Mouse (Mus musculus) kidney, adult 8-10 months (tissue): Measurements from ENCODE around the gene Rgs3.

Source experiments
- DNase-seq, 2 experiments: peaks; one replicate each; pipeline ENCODE4 v3.0.0; 2022

Gene Rgs3

DNA sequence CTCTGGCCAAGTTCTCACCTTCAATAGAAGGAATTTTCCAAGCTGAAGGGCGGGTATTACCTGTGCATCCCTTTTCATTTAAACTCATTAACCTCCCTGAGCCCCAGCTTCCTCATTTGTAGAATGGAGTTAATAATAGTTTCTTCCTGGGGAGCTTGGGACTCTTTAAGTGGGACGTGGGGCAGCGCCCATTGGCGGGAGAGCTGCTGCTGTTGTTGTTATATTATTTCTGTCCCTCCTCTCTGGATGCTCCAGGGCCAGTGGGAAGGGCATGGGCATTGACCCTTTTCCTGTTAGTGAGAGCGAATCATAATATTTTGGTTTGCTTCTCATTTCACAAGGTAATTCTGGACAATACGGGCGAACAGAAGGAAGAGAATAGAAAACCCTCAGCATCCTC is 47.3 kb downstream of the Rgs3 start:
- no peak for DNase-seq

DNA sequence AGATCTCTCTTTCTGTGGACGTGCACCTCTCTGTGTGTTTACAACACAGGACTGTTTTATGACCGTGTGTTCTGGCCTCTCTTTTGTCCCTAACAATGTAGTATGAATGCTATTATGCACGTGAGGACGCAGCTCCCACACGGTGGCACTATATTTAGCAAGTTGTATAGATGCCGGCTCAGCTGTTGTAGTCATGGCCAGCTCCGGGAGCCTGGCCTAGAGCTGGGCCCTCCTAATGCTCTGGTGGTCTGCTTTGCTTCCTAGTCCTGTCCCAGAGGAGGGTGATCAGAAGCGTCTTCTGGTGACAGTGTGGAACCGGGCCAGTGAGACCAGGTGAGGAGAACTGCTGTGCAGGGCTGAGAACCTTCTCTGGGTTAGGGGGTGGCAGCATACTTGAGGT is 47.7 kb downstream of the Rgs3 start:
- DNase-seq, result no peak

DNA sequence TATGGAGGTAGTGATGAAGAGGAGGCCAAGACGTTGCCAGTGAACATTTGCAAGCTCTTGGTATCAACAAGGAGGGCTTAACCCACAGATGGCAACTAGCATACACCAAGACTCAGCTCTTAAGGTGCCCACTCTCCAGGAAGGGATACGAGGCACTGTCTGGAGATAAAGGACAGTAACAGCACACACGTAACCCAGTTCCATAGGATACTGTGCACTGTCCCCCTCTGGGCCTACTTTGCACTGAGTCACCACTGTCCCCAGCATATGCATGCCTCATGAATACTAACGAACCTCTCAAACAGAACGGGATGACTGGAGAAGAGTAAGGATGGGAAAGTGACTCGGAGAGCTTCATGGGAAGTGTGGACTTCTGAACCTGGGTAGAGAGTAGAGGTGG is 48.2 kb downstream of the Rgs3 start:
- no peak for DNase-seq

DNA sequence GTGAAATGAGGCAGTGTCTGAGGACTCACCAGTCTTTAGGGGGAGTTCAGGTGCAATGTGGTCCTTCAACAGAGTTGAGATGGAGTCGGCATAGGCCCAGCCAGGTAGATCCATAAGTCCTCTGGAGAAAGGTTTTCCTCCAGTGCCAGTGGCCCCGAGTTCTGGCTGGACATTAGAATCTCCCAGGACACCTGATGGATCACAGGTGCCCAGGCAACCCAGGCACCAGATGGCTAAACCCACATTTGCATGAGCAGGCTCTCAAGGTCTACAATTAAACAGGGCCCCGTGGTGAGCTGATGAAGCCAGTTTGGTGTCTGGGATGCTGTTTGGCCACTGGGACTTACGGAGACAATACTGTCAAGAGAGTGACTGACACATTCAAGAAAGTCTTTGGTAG is 49.7 kb downstream of the Rgs3 start:
- no peak for DNase-seq

DNA sequence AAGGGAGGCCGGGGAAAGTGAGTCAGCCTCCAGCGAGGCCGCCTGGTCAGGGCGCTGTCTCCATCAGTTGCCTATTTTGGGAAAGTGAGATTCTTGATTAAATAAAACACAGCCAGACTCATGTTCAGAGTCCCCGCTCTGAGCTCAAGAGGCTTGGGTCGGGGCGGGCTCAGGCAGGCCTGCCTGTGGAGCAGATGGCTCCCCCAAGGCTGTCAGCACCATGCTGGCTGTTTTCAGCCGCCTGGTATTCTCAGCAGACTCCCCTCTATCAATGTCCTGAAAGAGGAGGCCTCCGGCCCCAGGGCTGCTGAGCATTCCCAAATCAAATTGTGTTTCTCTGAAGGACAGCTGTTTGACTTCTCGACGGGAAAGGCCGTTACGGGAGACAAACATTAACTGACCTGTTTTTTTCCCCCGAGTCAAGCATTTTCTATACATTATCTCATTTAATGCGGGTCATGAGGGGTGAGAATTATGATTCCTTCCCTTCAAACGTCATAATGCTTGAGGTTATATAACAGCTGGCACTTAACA is 50.6 kb downstream of the Rgs3 start:
- DNase-seq, result no peak

DNA sequence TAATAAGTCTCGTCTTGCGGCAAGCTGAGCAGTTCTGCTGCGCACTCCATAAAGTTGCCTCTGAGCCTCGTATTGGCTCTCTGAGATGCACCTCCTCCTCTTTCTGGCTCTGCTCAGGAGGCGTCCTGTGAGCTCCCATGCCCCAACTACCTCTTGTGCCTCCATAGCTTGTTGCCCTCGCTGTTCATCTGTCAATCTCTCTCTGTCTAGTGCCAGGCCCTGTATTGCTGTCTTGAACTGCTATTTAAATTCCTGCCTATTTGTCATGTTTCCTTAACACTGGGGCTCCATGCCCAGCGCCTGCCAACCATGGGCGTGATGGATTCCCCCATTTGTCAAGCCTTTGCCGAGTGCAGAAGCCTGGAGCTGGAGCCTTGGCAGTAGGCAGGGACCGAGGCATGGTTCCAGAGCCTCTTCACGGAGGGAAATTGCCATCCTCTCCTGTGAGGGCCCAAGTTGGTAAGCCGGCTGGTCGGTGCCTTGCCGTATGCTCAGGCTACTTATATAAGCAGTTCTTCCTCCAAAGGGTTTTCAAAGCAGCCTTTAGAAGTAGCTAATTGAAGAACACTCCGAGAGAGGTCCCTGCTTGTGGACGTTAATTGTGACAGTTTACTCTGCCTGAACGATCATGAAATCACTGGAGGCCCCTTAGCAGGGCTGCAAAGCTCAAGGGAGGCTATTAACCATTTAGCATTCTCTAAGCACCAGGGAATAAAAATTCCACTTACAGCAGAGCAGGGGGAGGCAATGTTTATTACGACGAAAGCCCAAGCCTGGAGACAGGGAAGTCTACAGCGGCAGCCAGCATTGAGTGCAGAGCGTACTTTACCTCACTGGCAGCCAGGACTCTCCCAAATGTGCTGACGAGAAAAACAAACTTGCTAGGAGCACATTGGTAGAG is 53.2 kb downstream of the Rgs3 start:
- no peak for DNase-seq

DNA sequence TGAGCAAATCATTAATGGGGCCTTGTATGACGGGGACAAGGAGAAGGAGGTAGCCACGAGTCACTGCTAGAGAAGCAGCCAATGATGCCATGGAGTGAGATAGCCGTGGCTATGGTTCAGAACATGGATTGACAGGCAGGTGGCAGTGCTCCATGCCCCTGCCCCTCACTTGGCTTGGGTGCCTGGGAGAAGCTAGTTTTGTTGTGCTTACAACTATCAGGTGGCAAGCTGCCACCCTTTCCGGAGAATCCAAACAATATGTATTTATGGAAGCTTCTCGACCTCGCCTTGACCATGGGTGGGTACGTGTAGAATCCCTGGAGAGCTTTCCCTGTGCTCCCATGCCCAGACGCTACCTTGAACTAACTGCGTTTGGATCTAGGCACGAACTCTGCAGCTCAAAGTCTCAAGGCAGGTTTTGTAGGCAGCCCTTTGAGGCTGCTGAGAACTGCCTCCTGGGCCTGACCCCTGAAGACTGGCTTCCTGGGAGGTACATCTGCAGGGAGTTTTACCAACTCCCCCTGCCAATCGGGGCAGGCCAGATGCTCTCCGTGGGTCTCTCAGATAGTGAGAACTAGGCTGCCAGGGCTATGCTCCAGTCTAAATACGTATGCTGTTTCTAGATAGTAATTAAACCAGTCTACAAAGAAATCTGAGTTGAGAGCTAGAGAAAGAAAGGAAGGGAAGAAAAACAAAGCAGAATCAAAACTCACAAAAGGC is 54.2 kb downstream of the Rgs3 start:
- no peak for DNase-seq

DNA sequence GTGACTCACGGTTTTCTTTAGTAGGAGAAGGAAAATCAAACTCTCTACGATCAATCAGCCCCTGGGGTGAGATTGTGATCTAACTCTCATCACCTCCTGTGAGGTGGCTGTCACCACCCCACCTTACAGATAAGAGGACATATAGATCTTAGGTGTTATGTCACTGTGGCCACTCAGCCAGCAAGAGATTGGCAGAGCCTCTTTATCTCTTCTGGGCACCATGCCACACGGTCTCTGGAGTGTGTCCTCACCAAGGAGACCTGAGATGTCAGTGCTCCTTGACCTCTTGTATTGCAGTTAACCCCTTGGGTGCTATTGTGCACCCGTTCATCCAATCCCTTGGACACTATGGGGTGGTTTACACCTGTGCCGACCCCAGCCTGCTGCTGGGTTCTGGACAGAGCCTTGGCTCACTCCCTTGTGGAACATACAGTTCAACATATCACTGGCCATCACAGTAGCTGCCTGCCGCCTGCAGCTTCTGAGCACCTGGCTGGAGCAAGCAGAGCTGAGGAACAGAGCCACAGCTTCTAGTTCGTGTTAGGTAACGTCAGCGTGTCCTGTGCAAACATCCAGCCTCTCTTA is 58.3 kb downstream of the Rgs3 start:
- DNase-seq, result no peak

DNA sequence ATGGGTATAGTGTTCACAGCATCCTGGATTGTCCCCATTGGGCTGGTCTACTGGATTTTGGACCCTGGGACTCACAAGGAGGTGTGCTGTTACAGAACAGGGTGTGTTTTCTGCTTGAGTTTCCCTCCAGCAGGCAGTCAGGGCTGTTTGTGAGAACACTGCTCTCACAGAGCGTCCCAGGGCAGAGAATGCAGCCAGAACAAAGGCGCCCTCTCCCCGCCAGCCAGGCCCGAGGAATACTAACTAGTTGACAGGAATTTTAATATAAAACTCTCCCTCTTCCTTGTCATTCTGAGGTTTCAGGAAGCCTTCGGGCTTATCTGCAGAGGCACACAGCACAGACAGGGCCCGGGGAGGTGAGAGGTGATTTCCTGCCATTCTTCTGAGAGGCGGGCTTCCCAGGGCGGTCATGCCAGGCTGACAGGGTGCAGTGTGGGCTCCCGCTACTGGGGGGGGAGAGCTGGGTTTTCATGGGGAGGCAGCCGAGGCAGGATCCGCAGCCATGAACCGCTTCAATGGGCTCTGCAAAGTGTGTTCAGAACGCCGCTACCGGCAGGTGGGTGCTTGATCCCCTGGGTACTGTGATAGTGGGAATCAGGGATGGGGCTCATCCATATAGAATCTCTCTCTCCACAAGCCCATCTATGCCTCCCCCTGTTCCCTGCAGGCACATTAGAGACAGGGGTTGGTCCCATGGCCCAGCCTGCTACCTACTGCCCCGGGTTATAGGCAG is 59.8 kb downstream of the Rgs3 start:
- peak; percentile 63 to 80 for DNase-seq

DNA sequence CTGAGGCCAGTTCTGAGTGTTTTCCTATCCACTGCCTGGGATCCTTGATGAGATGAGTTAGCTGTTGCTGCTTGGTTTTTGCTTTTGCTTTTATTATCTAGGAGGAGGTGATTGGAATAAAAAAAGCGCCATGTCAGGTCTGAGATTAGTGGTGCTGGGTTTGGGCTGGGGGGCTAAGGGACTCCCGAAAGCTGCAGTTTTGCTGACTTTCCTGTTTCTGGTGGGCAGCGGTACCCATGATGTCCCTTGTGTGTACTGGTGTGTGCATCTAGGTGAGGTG is 60.3 kb downstream of the Rgs3 start:
- DNase-seq, result no peak

DNA sequence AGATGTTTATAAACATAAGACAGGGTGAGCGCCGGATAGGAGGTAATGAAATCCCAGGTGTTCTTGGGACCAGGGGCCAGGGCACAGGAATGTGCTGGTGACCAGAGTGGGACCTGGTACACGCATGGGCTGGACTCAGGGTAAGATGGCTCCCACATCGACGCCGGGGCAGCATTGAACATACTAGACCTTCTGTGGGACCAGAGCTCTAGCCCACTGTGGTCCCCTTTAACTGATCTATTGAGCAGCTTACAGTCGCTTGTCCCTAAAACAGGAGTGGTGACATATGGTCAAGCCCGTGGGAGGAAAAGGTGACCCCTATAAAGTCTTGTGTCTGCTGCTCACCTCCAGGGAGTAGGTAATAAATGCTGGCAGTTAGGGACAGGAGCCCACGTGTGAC is 61.5 kb downstream of the Rgs3 start:
- no peak for DNase-seq

DNA sequence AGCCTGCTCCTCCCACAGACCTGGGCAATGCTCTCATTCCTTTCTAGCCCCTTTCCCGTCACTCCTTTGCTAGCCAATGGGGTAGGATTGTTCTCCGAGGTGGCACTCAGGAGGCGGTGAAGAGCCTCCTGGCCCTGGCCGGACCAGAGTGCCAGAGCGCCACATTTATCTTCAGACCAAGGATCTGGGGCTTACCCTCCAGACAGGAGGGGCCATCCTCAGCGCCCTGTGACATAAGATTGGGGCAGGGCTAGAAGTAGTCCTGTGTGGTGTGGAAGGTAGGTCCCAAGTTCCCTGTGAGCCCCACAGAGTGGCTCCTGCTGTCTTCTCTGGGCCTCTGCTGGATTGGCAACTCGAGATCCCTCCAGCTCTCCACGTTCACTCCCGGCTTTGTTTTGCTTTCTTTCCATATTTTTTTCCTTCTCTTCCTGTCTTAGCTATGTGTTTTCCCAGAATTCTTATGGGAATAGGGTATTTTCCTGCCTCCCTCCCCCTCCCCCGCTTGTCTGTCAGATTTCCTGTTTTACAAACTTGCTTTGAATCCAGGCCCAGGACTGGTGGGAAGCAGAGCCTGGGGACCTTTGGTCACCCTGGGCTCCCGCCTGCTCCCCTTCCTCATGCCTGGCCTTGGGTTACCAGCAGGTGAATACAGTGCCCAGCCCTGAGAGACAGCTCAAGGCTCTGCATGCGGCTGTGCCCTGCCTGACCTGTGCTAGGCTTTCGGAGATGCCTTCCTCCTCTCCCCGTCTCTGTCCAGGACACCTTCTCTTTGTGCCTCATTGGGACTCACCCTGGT is 62.4 kb downstream of the Rgs3 start:
- DNase-seq, result no peak

DNA sequence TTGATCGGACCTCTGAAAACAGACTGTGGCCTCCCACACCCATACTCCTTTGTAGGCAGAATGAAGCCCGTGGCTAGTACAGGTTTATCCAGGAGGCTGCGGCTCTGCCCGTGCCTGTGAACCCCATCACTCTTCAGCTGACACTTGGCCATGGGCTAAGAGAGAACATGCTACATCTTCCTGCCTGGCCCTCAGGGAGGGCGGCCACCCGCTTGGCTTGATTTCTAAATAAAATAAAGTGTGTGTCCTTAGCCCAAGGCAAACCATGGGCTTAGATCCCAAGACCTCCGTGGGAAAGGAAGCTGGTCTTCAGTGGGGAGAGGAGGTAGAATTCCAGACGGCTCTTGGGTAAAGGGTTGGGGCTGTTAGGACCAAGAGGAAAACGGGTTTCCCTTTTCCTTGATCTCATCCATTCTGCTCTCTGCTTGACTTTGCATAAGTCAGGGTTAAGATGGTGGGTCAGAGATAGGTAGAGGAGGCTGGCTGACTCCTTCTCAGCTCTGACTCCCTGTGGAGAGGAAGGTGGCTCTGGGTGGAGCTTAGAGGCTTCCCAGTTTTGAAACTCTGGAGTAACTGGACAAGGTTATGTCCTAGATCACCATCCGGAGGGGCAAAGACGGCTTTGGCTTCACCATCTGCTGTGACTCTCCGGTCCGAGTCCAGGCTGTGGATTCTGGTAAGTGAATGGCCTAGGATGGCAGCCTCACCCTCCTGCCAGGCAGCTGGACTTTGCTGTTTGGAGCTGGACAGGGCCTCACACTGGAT is 63.8 kb downstream of the Rgs3 start:
- DNase-seq, result no peak

DNA sequence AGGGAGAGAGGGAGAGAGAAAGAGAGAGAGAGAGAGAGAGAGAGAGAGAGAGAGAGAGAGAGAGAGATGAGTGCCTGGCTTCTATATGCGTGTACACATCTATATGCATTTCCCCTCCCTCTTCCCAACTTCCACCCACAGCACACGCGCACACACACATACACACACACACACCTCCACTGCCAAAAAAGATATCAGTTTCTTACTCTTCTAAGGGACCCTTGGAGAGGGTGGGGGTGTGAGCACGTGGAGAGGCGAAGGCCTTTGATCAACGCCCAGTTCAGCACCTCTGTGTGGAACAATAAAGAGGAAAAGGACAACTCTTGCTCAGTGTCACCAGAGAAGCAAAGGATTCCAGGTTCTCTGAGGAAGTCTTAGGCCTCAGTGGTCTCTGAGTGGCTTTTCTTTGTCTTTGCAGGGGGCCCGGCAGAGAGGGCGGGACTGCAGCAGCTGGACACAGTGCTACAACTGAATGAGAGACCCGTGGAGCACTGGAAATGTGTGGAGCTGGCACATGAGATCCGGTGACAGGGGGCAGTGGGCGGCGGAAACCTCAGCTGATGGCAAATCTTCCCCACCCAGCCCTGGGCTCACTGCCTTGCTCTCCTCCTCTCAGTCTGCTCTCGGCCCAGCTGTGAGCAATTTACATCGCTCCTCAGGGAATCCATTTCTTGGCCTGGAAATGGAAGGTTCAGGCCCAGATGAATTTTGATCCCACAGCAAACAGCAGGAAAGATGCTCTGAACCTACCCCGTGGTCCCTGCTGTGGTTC is 65.2 kb downstream of the Rgs3 start:
- no peak for DNase-seq

DNA sequence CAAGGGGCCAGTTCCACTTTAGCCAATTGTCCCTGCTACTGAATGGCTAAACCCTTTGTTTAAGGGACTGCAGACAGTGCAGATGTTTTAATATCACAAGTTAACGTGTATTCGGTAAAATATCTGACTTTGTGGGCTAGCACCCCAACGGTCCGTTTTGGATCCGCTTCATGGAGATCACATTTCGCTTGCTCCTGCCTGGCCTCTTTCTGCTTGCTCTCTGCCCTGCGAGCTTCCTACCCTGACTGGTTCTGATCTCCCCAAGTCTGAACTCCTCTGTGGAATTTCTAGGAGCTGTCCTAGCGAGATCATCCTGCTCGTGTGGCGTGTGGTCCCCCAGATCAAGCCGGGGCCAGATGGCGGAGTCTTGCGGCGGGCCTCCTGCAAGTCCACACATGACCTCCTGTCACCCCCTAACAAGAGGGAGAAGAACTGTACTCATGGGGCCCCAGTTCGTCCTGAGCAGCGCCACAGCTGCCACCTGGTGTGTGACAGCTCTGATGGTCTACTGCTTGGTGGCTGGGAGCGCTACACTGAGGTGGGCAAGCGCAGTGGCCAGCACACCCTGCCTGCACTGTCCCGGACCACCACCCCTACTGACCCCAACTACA is 65.9 kb downstream of the Rgs3 start:
- no peak for DNase-seq

DNA sequence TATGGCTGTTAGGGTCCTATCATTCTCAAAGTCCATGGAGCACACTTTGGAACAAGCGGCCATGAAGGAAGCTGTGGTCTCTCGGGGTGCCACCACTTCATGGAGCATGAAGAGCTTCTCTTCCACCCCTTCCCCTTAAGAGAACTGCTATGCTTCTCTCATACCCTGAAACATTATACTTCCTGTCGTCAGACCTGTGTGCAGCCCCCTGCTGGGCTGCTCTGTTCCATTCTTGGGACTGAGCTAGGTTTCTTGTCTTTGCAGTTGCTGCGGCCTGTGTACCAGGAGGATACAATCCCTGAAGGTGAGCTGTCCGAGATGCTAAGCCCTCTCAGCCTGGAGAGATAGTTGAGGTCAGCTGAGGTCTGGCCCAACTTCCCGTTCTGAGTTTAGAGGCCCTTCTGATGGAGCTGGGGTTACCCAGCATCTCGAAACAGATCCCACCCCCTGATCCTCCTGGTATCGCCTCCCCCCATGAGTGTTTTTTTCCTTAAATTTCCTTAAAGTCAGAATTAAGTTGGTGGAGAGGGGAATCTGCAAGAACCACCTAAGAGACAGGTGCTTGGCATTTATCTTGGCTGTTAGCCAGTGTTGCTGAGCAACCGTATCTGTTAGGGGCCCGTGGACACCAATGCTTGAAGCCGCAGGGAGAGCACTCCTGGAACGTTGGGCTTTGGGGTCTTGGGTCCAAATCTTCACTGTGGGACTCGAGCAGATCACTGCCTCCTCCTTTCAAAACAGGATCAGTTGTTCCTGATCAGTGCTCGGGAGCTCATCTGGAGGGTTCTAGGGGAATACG is 66.8 kb downstream of the Rgs3 start:
- DNase-seq, result no peak

DNA sequence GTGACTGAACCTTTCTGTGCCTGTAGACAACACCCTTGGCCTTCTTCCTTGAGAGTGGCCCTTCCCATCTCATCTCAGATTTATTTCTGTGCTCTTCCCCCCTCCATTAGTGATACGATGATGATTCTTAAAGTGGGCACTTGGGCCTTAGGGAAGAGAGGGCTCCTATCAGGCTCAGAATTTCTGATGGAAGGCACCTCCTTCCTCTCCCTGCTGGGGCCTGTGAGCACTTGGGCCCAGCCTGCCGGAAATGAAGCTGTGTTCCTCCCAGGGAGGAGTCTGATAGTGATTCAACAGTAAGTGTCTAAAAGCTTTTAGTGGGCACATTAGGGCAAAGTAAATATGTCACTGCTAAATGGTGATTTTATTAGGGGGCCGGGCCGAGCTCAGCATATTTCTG is 67.7 kb downstream of the Rgs3 start:
- DNase-seq, result no peak

DNA sequence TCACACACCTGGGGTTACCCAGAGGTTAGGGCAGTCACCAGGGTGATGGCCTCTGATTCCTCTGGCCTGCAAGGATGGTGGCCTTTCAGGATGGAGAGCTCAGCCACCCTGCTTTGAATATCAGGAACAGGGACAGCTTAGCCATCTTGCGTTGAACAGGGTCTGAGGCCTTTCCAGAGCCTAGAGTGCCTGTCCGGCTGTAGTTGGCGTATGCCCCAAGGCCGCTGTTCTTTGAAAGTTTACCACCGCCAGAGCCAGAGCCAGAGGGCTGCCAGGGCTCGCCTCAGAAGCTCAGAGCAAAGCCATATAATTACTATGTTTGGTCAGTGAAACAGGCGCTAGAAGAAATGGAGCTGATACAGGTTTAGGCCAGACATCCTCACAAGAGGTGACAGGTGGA is 68.9 kb downstream of the Rgs3 start:
- DNase-seq, result no peak

DNA sequence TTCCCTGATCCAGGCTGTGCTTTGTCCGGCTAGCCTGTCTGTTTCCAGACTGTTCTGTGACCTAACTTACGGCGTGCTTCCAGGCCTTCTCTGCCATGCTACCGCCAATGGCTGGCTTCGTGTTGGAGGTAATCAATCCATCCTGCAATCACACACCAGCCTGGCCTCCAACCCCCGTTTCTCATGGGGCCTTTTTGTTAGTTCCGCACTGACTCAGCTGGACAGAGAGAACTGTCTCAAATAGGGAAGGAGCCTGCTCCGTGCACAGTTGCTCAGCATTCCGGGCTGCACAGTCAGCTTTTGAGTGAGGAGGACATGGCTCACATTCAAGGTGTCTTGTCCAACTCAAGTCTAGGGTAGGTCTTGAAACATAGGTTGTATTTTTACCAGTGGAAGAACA is 69.8 kb downstream of the Rgs3 start:
- no peak for DNase-seq

DNA sequence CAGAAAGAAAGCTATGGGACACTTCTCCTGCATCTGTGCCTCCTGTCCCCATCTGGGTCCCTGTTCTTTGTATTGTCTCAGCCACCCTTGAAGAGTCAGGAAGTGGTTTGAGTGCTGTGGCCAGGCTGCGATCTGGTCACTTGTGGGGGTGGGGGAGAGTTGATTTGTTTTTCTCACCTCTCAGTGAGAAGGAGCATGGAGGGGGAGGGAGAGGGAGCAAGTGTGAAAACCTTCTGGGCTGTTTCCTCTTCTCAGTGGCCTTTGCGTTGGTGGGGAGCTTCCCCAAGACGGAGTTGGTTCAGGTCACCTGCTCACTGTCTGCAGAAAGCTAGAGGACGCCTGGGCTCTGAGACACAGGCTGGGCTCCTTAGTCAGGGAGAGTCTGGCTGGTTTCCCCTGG is 70.3 kb downstream of the Rgs3 start:
- no peak for DNase-seq
